Mouse (Mus musculus) left cerebral cortex, adult 8-10 months (tissue): Measurements from ENCODE around the gene Ahnak. TPM values are rescaled to one million over a fixed set of nuclear protein-coding genes. Genes with fewer than 3 reads are reported as not detected.
A peak's percentile ranks its signal among the peaks of the same experiment; 100 is the strongest.
"Not testable (repeated sequence)": the region's sequence is repeated elsewhere in the genome, so short reads cannot be mapped to it uniquely, and the experiment has no call there.

ENCODE experiments used
- DNase-seq, 2 experiments: peaks; one replicate each; pipeline ENCODE4 v3.0.0; 2022; ENCODE audit warnings: low spot score in 2 of 2
- total RNA-seq, 4 experiments: library from RNA; stranded (reverse); gene quantifications; 2 replicates each; pipeline ENCODE4 v1.2.4; 2022

Gene Ahnak
- total RNA-seq, 4 experiments from 2014 or later, result 24.9 to 29.0 (median 27.5) TPM

DNA sequence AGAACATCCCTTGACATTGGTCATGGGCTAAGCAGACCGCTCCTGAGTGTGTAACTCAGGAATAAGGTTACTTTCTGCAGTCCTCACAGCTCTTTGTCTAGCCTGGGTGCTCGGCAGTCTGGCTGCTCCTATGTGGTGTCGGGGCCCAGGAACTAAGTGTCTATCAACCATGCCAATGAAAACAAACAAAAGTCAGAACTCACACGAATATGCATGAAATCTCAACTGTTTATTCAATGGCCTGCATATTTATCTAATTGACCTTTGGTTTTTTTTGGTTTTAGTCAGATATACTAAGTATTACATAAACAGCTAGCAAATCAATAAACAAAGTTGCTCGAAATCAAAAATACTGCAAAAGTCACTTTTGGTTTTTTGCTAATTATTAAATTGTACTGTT is 106.0 kb downstream of the Ahnak start:
- DNase-seq, result no peak

DNA sequence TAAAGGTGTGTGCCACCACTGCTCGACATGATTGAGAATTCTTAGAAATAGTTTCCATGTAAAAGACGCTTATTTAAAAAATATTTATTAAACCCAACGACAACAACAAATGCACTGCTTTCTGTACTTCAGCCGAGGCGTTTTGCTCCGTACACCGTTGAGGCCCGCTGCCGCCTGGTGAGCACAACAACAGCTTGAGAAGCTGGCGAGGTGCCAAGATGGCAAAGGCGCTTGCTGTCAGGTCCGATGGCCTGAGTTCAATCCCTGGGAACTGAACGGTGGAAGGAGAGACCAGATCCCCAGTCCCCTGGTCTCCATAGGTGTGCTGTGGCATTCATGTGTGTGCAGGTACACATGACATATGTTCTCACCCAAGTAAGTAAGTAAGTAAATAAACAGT is 108.4 kb downstream of the Ahnak start:
- no peak for DNase-seq

DNA sequence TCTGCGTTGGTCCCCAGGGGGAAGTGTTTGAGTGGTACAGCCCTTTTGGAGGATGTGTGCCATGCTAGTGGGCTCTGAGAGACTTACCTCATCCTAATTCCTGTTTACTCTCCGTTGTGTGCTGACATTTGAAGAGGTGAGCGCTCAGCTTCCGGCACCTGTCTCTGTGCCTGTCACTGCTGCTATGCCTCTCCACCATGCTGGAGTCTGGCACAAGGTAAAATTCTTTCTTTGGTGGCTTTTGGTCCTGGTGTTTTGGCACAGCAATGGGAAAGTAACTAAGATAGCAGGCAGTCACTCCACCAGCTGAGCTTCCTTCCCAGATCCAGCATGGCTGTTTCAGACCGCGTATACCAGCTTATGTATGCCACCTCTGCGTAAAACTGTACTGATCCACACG is 110.7 kb downstream of the Ahnak start:
- no peak for DNase-seq

DNA sequence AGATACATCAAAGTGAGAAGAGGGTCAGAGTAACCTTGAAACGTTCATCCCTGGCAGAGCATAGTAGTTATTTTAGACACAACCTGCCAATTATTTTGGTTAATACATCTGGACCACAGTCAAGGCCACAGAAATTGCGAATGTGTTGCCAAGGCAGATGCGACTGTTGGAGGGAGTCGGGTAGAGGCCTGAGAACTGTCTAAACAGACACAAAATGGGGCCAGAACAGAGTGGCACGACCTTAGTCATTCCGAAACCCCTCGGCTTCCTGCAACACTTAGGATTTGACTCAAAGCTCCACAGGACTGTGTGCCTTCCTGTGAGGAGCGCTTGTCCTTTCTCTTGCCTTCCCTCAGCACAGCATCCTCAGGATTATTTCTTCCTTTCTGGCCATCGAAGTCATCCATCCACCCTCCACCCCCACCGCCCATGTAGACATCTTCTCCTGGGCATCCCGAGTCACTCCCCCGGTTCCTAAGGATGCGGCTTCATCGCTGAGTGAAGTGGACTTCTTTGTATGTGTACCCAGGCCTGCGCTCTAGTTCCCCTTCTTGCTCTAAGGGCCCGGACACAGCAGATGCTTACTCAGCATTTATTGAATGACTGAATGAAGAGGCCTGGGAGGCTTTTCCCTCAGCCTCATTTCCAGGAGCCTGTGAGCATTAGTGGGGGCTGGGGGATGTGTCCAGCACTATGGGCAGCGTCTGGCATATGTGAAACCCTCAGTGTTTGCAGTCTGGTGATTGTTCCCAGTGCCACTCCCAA is 111.4 kb downstream of the Ahnak start:
- no peak for DNase-seq

DNA sequence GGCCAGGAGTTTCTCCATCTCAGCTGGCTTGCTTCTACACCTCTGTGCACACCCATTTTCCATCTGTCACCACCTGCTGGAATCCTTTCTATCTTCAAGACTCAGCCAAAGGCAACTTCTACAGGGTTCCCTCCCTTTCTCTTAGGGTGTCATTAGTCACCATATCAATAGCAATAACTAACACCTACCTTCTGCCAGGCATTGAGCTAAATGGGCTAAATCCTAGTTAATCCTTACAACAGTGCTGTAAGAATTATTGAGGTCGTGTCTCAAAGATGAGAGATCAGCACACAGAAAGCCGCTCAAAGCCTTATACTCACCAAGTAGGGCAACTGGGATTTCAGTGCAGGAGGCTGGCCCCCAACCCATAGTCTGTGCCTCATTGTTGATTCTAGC is 112.0 kb downstream of the Ahnak start:
- no peak for DNase-seq

DNA sequence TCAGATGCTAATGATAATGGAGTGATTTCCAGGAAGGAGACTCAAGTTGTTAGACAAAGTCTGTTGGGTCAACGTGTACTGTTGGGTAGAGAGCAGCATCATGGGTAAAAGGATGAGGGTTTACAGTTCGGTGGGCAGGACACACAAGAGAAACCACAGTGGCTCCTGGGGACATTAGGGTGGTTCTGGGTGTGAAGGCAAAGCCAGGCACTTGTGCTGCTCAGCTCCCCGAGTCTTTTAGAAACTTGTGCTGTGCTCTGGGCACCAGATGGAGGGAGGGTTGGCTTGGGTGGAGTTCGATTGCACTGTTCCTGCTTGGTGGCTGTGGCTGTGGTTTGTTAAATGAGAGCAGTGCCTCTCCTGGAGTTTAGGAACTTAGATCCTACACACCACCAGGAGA is 114.9 kb downstream of the Ahnak start:
- DNase-seq, result no peak

DNA sequence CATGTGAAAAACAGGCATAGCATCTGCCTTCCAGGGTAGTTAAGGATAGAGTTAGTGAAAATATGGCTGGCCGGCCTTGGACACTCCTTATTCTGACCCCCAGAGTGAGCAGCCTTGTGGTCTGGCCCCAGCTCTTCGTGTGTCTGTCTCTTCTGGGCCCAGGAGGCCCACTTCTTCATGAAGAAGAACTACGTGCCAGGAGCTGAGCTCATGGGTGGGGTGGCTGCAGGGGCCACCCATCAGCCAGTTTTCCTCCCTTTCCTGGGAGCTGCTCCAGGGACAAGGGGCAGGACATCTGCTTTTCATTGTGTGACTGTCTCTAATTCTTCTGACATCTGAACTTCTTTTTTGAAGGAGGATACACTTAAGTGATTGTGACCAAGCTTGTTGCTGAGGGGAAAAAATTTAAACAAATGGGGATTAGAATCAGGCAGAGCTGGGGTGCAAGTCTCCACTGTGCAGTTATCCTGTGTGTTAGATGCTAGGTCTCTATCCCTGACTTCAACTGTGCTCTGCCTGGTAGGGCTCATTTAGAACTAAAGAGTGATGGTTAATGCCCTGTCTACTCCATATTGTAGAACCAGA is 116.1 kb downstream of the Ahnak start:
- DNase-seq, result no peak

DNA sequence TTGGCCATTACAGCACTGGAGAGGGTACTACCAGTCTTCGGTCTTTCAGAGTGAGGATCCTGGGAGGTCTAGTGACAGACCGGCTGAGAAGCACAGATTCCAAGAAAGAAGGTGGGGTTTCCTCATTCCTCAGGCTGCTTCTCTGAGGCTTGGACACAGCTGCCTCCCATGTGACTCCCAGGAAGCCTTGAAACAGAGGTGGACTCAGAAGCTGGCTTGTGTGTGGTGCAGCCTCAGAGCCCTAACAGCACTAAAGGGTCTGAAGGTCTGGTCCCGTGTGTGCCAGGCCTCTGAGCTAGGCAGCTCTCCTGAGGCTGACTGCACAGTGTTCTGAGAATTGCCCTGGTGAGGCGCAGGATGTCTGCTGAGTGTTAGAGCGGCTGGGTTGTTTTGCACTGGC is 117.0 kb downstream of the Ahnak start:
- DNase-seq, result no peak

DNA sequence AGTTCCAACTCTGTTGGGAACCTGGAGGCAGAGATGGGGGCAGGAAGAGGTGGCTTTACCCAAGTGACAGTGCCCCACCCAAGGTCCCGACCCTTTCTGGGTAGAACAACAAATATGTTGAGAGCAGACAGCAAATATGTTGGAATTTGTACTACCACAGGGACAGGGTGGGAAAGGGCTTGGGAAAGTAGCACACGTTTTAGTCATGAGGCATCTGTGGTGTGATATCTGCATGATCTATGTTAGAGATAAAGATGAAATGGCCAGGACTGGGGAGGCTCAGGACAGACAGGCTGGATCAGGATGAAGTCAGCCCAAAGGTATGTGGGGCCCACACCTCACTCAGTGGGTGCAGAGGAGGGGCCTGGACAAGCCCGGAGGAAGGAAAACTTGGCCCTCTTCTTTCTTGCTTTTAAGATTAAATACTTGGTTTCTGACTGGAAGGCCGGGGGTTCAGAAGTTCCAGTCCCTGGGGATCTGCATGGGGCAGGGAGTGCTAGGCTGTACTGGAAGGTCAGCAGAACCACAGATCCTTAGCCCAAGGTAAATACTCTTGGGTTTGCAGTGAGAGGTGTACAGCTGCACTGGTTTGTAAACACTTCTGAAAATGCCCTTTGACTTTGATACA is 117.8 kb downstream of the Ahnak start:
- DNase-seq, result no peak

DNA sequence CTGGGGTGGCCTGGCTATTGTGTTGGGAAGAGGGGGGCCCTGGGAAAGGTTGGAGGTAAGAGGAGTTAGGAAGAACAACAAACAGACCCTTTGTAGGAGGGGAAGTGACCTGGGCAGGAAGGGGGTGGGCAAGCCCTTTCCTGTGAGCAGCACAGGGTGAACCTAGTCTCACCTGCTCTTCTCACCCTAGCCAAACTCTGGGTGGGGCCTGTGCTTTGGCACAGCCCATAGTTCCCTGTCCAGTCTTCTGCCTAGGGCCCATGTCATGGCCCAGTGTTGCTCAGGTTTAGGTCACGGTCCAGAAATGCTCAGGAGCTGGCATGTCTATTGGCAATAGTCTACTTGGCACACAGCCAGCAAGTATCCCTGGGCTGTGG is 118.3 kb downstream of the Ahnak start:
- DNase-seq, result no peak

DNA sequence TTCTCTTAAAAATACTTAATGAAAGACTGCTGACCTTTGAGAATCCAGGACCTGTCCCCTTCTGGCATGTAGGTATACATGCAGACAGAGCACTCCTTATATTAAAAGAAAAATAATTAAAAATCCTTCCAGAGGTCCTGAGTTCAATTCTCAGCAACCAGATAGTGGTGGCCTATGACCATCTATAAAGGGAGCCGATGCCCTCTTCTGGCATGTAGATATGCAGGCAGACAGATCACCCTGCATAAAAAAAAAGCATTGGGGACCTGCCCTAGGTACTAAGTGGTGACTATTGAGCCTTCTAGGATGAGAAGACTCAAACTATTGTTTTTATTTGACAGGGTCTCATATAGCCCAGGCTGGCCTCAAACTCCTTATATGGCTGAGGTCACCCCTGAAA is 119.5 kb downstream of the Ahnak start:
- no peak for DNase-seq

DNA sequence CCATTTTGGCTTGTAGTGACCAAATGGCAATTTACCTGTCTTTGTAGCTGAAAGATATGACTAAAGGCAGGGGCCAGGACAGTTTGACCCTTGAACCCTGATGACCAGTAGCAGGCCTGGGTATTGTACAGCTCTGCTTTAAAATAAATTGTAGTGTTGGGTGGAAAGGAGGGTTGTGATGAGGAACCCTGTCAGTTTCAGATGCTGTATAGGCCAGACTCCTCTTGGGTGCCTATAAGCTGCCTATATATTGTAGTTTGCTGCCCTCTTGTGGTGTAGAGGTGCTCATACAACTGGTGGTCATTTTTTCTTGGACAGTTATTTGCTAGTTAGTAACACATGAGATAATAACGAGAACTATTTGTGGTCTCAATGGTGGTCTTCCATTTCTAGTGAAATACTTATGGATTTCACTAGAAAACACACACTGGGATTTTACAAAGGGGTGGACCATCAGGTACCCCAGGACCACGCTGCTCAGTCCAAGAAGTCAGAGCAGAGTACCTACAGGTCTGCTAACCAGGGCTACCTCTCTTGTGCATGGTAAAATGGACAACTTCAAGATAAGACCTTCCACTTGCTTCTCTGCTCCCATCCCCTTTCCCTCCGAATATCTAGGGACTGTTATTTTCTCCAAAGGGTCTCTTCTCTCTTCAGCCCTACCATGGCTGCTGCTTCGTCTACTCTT is 121.2 kb downstream of the Ahnak start:
- DNase-seq, result peak in 1 of 2 experiments; percentile 31

DNA sequence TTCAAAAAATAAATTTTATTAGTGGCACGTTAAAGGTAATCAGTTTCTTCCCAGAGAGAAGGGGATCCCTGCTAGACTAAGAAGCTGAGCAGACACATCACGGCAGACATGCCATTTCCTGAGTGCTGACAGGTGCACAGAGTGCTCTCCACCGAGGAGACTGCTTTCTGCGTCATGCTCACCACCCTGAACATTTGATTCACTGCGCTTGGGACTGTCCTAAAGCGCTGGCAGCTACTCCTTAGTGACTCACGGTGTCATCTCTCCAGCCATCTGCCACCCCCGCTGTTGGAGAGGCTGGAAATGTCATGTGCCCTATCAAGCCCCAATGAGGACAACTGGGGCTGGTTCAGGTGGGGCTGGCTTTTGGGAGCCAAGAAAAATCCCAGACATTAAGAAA is 123.0 kb downstream of the Ahnak start:
- no peak for DNase-seq

DNA sequence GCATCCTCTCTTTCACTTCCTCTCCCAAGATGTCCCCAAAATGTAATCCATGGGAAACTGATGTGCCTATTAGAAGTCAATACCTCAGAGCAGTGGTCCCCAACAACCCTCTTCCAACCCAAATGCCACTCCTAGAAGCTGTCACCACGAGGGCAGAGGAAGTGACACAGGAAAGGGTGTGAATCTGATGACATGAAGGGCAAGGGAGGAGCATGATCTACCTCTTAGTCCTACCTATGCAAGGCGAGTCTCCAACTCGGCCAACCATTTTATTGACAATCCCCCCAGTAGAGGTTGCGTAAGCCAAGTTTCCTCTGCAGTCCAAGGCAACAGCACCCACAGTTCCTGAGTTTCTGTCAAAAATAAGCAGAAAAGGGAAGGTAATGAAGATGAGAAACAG is 127.2 kb downstream of the Ahnak start:
- DNase-seq, result no peak

DNA sequence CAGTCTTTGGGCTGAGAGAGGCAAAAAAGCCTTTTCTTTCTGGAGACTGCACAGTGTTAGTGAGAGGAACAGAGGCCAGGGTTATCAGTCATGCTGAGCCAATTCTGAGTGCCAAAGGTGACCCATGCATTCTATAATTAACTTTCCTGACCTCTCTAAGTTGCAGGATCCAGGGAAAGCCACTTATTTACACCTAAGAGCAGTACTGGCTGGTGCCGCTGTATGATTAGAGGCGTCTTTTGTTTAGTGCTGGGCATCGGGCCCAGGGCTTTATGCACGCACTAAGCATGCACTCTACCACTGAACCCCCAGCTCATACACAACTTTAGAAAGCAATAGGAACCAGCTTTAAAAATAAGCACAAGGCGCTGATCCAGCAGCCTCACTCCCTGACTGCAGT is 128.2 kb downstream of the Ahnak start:
- no peak for DNase-seq

DNA sequence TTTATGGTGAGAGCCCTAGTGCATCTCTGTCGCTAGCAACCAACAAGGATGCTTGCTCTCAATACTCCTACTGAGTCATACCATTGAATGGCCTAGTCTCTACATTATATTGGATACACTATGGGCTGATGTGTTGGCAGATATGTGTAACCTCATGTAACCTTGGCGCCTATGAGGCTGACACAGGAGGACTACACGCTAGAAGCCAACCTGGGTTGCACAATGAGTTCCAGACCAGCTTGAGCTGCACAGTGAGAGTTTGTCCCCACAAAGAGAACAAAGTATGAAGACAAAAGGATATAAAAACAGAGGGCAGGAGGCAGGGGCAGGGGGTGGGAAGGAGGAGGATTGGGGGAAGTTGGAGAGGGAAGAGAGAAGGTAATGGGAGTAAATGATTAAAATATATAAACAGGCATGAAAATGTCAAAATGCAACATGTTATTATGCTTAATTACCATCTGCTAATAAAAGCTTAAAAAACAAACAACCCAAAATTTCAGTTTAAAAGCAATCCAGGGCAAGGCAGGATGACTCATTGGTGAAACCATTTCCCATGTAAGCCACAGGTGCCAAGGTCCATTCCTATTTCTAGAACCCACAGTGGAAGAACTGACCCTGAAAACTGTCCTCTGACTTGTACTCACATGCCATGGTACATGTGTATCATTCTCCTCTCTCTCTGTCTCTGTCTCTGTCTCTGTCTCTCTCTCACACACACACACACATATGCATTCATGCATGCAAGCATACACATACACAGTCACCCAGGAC is 130.8 kb downstream of the Ahnak start:
- DNase-seq, result no peak

DNA sequence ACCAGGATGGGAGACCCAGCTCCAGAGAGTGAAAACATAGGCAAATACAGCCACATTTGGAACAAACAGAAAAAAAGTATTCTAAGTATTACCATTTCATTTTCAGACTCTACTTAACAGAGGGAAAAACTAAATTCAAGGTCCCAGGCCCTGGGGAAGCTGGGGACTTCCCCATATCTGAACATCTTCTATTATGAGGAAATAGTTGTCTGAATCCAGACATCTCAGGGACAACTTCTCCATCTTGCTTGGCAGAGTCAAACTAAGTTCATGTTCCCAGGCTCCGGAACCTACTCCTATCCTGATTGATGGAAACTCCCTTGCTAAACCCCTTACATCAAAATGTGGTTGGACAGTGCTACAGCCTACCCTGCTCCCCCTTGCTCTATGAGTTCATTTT is 133.3 kb downstream of the Ahnak start:
- no peak for DNase-seq

DNA sequence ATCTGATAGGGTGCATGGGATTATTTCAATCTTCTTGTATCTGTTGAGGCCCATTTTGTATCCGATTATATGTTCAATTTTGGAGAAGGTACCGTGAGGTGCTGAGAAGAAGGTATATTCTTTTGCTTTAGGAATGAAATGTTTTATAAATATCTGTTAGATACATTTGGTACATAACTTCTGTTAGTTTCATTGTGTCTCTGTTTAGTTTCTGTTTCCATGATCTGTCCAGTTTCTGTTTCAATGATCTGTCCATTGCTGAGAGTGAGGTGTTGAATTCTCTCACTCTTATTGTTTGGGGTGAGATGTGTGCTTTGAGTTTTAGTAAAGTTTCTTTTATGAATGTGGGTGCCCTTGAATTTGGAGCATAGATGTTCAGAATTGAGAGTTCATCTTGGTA is 134.9 kb downstream of the Ahnak start:
- not testable (repeated sequence) for DNase-seq
